Mouse (Mus musculus) hindbrain, postnatal 0 days (tissue): Measurements from ENCODE around the gene Vegfa. TPM values are rescaled to one million over a fixed set of nuclear protein-coding genes. Genes with fewer than 3 reads are reported as not detected.
A peak's percentile ranks its signal among the peaks of the same experiment; 100 is the strongest.
"Not testable (repeated sequence)": the region's sequence is repeated elsewhere in the genome, so short reads cannot be mapped to it uniquely, and the experiment has no call there.

Experiments used
- ATAC-seq: fragments of 200-750 bp; cut with Nextera tagmentation; 2 replicates; pipeline ENCODE4 v1.8.0; 2017; ENCODE audit warnings: mild to moderate bottlenecking, moderate TSS enrichment, moderate library complexity
- DNase-seq: peaks from one replicate; pipeline ENCODE4 v3.0.0-alpha.2; 2015; ENCODE audit warnings: low spot score
- H3K27ac ChIP-seq: fragments of 300-500 bp; sonication (generic); 2 replicates; pipeline ENCODE4 v1.5.1; 2014; ENCODE audit warnings: mild to moderate bottlenecking
- H3K27me3 ChIP-seq: fragments of 300-500 bp; sonication (generic); 2 replicates; pipeline ENCODE4 v1.6.1; 2014; ENCODE audit warnings: low read length, mixed read lengths; ENCODE audit not compliant: insufficient read depth
- H3K36me3 ChIP-seq: fragments of 300-500 bp; sonication (generic); 2 replicates; pipeline ENCODE4 v1.6.1; 2014; ENCODE audit warnings: low read length, mixed read lengths; ENCODE audit not compliant: insufficient read depth
- H3K4me1 ChIP-seq: fragments of 300-500 bp; sonication (generic); 2 replicates; pipeline ENCODE4 v1.6.1; 2014; ENCODE audit warnings: antibody characterized with exemption, low read length, mixed read lengths; ENCODE audit not compliant: insufficient read depth
- H3K4me2 ChIP-seq: fragments of 300-500 bp; sonication (generic); 2 replicates; pipeline ENCODE4 v1.6.1; 2014; ENCODE audit warnings: low read depth, mild to moderate bottlenecking, low read length, moderate library complexity, mixed read lengths
- H3K4me3 ChIP-seq: fragments of 300-500 bp; sonication (generic); 2 replicates; pipeline ENCODE4 v1.5.1; 2014; ENCODE audit warnings: low read length
- H3K9ac ChIP-seq: fragments of 300-500 bp; sonication (generic); replicated peaks from 2 replicates; pipeline ENCODE4 v1.6.1; 2014; ENCODE audit warnings: mild to moderate bottlenecking, low read length, moderate library complexity, mixed read lengths
- H3K9me3 ChIP-seq: fragments of 300-500 bp; sonication (generic); 2 replicates; pipeline ENCODE4 v1.6.1; 2016; ENCODE audit warnings: low read length, mixed read lengths
- CTCF ChIP-seq: IDR thresholded peaks from 2 replicates; pipeline ENCODE4 v1.5.1; 2016; ENCODE audit warnings: antibody characterized with exemption, control low read depth, low read depth
- WGBS: fragments of 180-500 bp; shearing (Covaris S2); extraction: QIAGEN DNeasy Blood & Tissue Kit; methylation state at CpG from one replicate; pipeline ENCODE4 v1.1.7; 2014; 5-methylcytosine and 5-hydroxymethylcytosine counted together
- polyA plus RNA-seq: library from polyadenylated mRNA; unstranded; fragments of >200 nt; fragmentation: Nextera tagmentation; extraction: Ambion mirVana; gene quantifications from 2 replicates; pipeline ENCODE4 v1.2.1, GENCODE M21; 2015
- total RNA-seq: library from RNA; depleted of rRNA; stranded (reverse); fragments of >200 nt; gene quantifications from 2 replicates; pipeline ENCODE4 v1.2.3, GENCODE M21; 2014

Gene Vegfa
- total and polyA plus RNA-seq, 2 experiments from 2014 or later: 4.8 to 89.5 TPM

DNA sequence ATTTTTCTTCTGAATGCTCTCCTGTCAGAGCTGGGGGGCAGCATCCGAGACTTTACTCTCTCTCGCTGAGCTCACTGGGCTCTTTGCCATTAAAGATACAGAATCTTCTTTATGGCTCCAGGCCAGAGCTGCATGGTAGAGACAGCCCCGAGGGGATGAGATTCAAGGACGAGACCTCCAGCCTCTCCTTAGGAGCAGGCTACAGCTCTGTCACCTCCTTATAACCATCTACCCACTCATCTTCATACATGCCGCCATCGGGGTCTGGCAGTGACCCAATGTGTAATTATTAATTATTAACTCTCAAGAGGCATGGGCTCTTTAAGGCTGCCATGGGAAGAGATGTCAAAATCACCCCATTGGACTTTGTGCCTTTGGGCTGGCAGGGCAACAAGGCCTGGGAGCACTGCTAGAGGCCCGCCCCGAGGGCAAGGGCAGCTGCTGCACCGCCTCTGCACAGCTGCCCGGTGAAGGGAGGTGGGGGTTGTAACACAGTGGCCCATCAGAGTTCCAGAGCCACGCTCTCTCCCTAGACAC, 37.8 kb downstream of the Vegfa start:
- Histone ChIP-seq H3K9ac (no peak overlapping the region), H3K4me2 (no peak overlapping the region), H3K27me3 (no peaks in the 10 kb centered on the region), H3K27ac (no peak overlapping the region), H3K36me3 (no peaks in the 10 kb centered on the region), H3K4me3 (no peak overlapping the region), H3K9me3 (no peaks in the 10 kb centered on the region), H3K4me1 (no peaks in the 10 kb centered on the region)
- no peak for TF ChIP-seq CTCF
- DNase-seq (peak; percentile 70), ATAC-seq (no peak; the same call in 1 of the 2 replicates)
- 41% methylated on average over 11 of the region's 11 CpGs for WGBS

GRCm38 (mm10) chr17:45986915-45987314, 45.3 kb downstream of the Vegfa start:
- H3K9ac ChIP-seq: no peak overlapping the region
- 88% methylated on average over 3 of the region's 3 CpGs for WGBS
- no peaks in the 10 kb centered on the region for H3K27me3 ChIP-seq
- no peaks in the 10 kb centered on the region for H3K4me1 ChIP-seq
- H3K4me2 ChIP-seq: no peak overlapping the region
- DNase-seq: no peak
- TF ChIP-seq CTCF: no peak
- no peaks in the 10 kb centered on the region for H3K36me3 ChIP-seq
- no peak for ATAC-seq
- H3K27ac ChIP-seq: no peak overlapping the region
- no peak overlapping the region for H3K4me3 ChIP-seq
- H3K9me3 ChIP-seq: no peaks in the 10 kb centered on the region

DNA sequence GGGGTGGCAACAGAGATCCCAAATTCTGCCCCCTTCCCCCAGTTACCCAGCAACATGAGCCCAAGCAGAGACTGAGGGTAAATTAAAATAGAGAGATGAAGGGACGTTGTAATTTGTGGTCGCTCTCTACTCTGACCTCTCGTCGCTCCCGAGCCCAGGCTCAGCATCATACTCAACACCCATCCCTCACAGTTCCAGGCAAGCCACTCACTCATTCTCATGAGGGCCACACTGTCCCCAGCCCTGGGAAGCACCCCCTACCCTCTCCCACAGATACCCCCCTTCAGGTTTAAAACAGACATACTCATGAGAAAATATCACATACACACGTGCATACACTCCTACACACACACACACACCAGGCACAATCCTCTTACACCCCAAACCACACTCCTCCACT, 45.8 kb downstream of the Vegfa start:
- no peaks in the 10 kb centered on the region for H3K4me1 ChIP-seq
- no peaks in the 10 kb centered on the region for H3K27me3 ChIP-seq
- no peak overlapping the region for H3K4me2 ChIP-seq
- DNase-seq (no peak), ATAC-seq (no peak)
- H3K36me3 ChIP-seq: no peaks in the 10 kb centered on the region
- H3K27ac ChIP-seq: no peak overlapping the region
- TF ChIP-seq CTCF: no peak
- no peak overlapping the region for H3K9ac ChIP-seq
- H3K4me3 ChIP-seq: no peak overlapping the region
- no peaks in the 10 kb centered on the region for H3K9me3 ChIP-seq
- 83% methylated on average over 6 of the region's 6 CpGs for WGBS

DNA sequence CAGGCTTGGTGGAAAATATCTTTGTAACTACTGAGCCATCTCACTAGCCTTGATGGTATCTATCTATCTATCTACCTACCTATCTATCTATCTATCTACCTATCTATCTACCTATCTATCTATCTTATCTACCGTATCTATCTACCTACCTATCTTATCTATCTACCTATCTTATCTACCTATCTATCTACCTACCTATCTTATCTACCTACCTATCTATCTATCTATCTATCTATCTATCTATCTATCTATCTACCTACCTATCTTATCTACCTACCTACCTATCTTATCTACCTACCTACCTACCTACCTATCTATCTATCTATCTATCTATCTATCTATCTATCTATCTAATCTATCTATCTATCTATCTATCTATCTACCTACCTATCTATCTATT, 49.0 kb downstream of the Vegfa start:
- H3K4me2 ChIP-seq, H3K4me3 ChIP-seq, H3K36me3 ChIP-seq, H3K9me3 ChIP-seq, H3K27me3 ChIP-seq, DNase-seq, ATAC-seq, H3K4me1 ChIP-seq, H3K9ac ChIP-seq, H3K27ac ChIP-seq: not testable (repeated sequence)
- 100% methylated on average over 1 of the region's 1 CpGs for WGBS

DNA sequence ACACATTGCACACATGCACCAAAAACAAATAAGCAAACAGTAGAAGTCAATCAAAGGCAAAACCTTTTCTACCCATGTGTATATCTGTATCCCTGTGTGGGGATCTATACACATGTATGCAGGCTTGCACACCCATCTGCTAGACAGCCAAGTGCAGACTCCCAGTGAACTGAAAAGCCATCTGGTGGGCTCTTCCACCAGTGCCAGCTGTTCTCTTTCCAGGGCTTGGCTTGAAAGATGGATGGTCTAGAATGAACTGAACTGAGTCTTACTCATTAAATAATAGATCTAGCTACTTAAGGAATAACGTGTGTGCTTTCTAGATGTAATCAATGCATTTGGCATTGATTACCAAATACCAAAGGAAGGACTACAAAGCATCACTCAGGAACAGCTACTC, 50.3 kb downstream of the Vegfa start:
- DNase-seq (peak; percentile 34), ATAC-seq (no peak)
- TF ChIP-seq CTCF: no peak
- H3K4me3 ChIP-seq: no peak overlapping the region
- no peak overlapping the region for H3K27ac ChIP-seq
- H3K27me3 ChIP-seq: no peaks in the 10 kb centered on the region
- no peaks in the 10 kb centered on the region for H3K36me3 ChIP-seq
- H3K9me3 ChIP-seq: no peaks in the 10 kb centered on the region
- H3K4me1 ChIP-seq: no peaks in the 10 kb centered on the region
- H3K9ac ChIP-seq: no peak overlapping the region
- H3K4me2 ChIP-seq: no peak overlapping the region
- 48% methylated on average over 1 of the region's 1 CpGs for WGBS

- DNase-seq: no peak
- Histone ChIP-seq H3K9ac (no peak overlapping the region), H3K9me3 (no peaks in the 10 kb centered on the region), H3K4me2 (no peak overlapping the region), H3K4me1 (no peaks in the 10 kb centered on the region), H3K27ac (no peak overlapping the region), H3K27me3 (no peaks in the 10 kb centered on the region), H3K4me3 (no peak overlapping the region), H3K36me3 (no peaks in the 10 kb centered on the region)
- 79% methylated on average over 10 of the region's 10 CpGs for WGBS
- ATAC-seq: no peak
- no peak for TF ChIP-seq CTCF
Observed at GRCm38 (mm10) chr17:45979025-45979805, 53.0 kb downstream of the Vegfa start.

DNA sequence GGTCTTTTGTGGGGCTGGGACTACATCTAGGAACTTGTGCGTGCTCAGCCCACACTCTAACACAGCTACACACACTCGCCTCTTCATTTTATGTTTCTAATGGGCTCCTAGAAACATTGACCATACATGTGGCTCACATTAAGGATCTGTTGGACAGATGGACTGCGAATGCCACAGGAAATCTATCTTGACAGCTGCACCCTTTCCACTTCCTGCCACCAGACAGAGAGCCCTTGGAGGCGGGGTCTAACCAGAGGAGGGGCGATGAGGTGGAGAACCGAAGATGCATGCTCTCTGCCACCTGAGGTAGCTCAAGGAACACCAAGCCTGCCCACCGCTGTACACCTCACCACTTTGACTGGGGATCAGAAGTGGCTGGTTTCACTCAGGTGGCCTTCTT, 57.7 kb downstream of the Vegfa start:
- no peak for ATAC-seq
- no peak for TF ChIP-seq CTCF

More for the DNA sequence above, 57.7 kb downstream of the Vegfa start:
- Histone ChIP-seq H3K27me3 (no peaks in the 10 kb centered on the region), H3K4me2 (no peak overlapping the region), H3K4me1 (no peaks in the 10 kb centered on the region), H3K9me3 (no peaks in the 10 kb centered on the region), H3K4me3 (no peak overlapping the region), H3K9ac (no peak overlapping the region), H3K27ac (no peak overlapping the region), H3K36me3 (no peaks in the 10 kb centered on the region)
- WGBS: 83% methylated on average over 7 of the region's 7 CpGs
- no peak for DNase-seq
